Mouse (Mus musculus): Measurements from ENCODE around the gene Cdkal1. TPM values are rescaled to one million over a fixed set of nuclear protein-coding genes. Genes with fewer than 3 reads are reported as not detected.

The Cdkal1 gene
- polyA plus RNA-seq, 1 experiment from 2014 or later = 23.9 TPM

- 74% methylated on average over 3 of the region's 3 CpGs for WGBS
- H3K27me3 ChIP-seq (replicated peaks; ENCODE audit: control insufficient read depth, insufficient read depth, low read length) = no peaks in the 10 kb centered on the region
- H3K36me3 ChIP-seq (ENCODE audit: control insufficient read depth, insufficient read depth, low read length) = no peaks in the 10 kb centered on the region
- H3K9me3 ChIP-seq (replicated peaks; ENCODE audit: control insufficient read depth, low read length) = no peaks in the 10 kb centered on the region
- H3K4me2 ChIP-seq (ENCODE audit: low read length) = no peak overlapping the region
- no peak for DNase-seq (ENCODE audit: low spot score)
- H3K4me3 ChIP-seq (ENCODE audit: low read depth, low read length) = no peak overlapping the region
- no peaks in the 10 kb centered on the region for H3K4me1 ChIP-seq (ENCODE audit: control insufficient read depth, insufficient read depth, low read length)
- no peak for ATAC-seq
- no peak overlapping the region for H3K9ac ChIP-seq (ENCODE audit: low read length)
- no peak overlapping the region for H3K27ac ChIP-seq (ENCODE audit: low read depth, low read length)
Observed at GRCm38 (mm10) chr13:29247800-29248199, 607.7 kb downstream of the Cdkal1 start.

- WGBS = 80% methylated on average over 4 of the region's 4 CpGs
- Histone ChIP-seq H3K36me3 (ENCODE audit: control insufficient read depth, insufficient read depth, low read length) (no peaks in the 10 kb centered on the region), H3K4me2 (ENCODE audit: low read length) (no peak overlapping the region), H3K4me1 (ENCODE audit: control insufficient read depth, insufficient read depth, low read length) (0 out of 2 replicates have a peak, but pooled peaks cover 2% of the 10 kb centered on the region), H3K4me3 (ENCODE audit: low read depth, low read length) (no peak overlapping the region), H3K27me3 (replicated peaks; ENCODE audit: control insufficient read depth, insufficient read depth, low read length) (no peaks in the 10 kb centered on the region), H3K27ac (ENCODE audit: low read depth, low read length) (no peak overlapping the region), H3K9ac (ENCODE audit: low read length) (no peak overlapping the region), H3K9me3 (replicated peaks; ENCODE audit: control insufficient read depth, low read length) (peaks cover 4% of the 10 kb centered on the region)
- ATAC-seq = no peak
- DNase-seq (ENCODE audit: low spot score) = no peak
Observed at GRCm38 (mm10) chr13:29235065-29235464, 620.4 kb downstream of the Cdkal1 start.

- no peak for DNase-seq (ENCODE audit: low spot score)
- no peak for ATAC-seq
- H3K9me3 ChIP-seq (replicated peaks; ENCODE audit: control insufficient read depth, low read length) = peaks cover 4% of the 10 kb centered on the region
Observed at GRCm38 (mm10) chr13:29234442-29234841, 621.0 kb downstream of the Cdkal1 start.

GRCm38 (mm10) chr13:29233970-29234369, 621.5 kb downstream of the Cdkal1 start:
- H3K36me3 ChIP-seq (ENCODE audit: control insufficient read depth, insufficient read depth, low read length) = no peaks in the 10 kb centered on the region
- no peak for DNase-seq (ENCODE audit: low spot score)
- peaks cover 4% of the 10 kb centered on the region for H3K9me3 ChIP-seq (replicated peaks; ENCODE audit: control insufficient read depth, low read length)
- H3K4me3 ChIP-seq (ENCODE audit: low read depth, low read length) = no peak overlapping the region
- no peaks in the 10 kb centered on the region for H3K27me3 ChIP-seq (replicated peaks; ENCODE audit: control insufficient read depth, insufficient read depth, low read length)
- H3K4me2 ChIP-seq (ENCODE audit: low read length) = no peak overlapping the region
- H3K4me1 ChIP-seq (ENCODE audit: control insufficient read depth, insufficient read depth, low read length) = 0 out of 2 replicates have a peak, but pooled peaks cover 2% of the 10 kb centered on the region
- H3K27ac ChIP-seq (ENCODE audit: low read depth, low read length) = no peak overlapping the region
- H3K9ac ChIP-seq (ENCODE audit: low read length) = no peak overlapping the region
- WGBS = 42% methylated on average over 11 of the region's 11 CpGs
- no peak for ATAC-seq

More at GRCm38 (mm10) chr13:29234442-29234841, 621.0 kb downstream of the Cdkal1 start:
- Histone ChIP-seq H3K4me2 (ENCODE audit: low read length) (no peak overlapping the region), H3K27me3 (replicated peaks; ENCODE audit: control insufficient read depth, insufficient read depth, low read length) (no peaks in the 10 kb centered on the region), H3K4me1 (ENCODE audit: control insufficient read depth, insufficient read depth, low read length) (0 out of 2 replicates have a peak, but pooled peaks cover 2% of the 10 kb centered on the region), H3K27ac (ENCODE audit: low read depth, low read length) (no peak overlapping the region), H3K36me3 (ENCODE audit: control insufficient read depth, insufficient read depth, low read length) (no peaks in the 10 kb centered on the region), H3K9ac (ENCODE audit: low read length) (no peak overlapping the region), H3K4me3 (ENCODE audit: low read depth, low read length) (no peak overlapping the region)
- 87% methylated on average over 4 of the region's 4 CpGs for WGBS

GRCm38 (mm10) chr13:29232681-29233080, 622.8 kb downstream of the Cdkal1 start:
- 51% methylated on average over 4 of the region's 4 CpGs for WGBS
- no peak overlapping the region for H3K27ac ChIP-seq (ENCODE audit: low read depth, low read length)
- DNase-seq (ENCODE audit: low spot score) (peak; percentile 65), ATAC-seq (no peak)
- no peak overlapping the region for H3K4me3 ChIP-seq (ENCODE audit: low read depth, low read length)
- no peaks in the 10 kb centered on the region for H3K36me3 ChIP-seq (ENCODE audit: control insufficient read depth, insufficient read depth, low read length)
- H3K4me2 ChIP-seq (ENCODE audit: low read length) = no peak overlapping the region
- H3K9me3 ChIP-seq (replicated peaks; ENCODE audit: control insufficient read depth, low read length) = peaks cover 4% of the 10 kb centered on the region
- no peaks in the 10 kb centered on the region for H3K27me3 ChIP-seq (replicated peaks; ENCODE audit: control insufficient read depth, insufficient read depth, low read length)
- H3K4me1 ChIP-seq (ENCODE audit: control insufficient read depth, insufficient read depth, low read length) = 0 out of 2 replicates have a peak, but pooled peaks cover 2% of the 10 kb centered on the region
- H3K9ac ChIP-seq (ENCODE audit: low read length) = no peak overlapping the region

- ATAC-seq = no peak
- H3K27ac ChIP-seq (ENCODE audit: low read depth, low read length) = no peak overlapping the region
- peaks cover 5% of the 10 kb centered on the region; the same call in 1 of the 2 replicates for H3K4me1 ChIP-seq (ENCODE audit: control insufficient read depth, insufficient read depth, low read length)
- 98% methylated on average over 5 of the region's 5 CpGs for WGBS
- no peak overlapping the region for H3K4me3 ChIP-seq (ENCODE audit: low read depth, low read length)
- H3K36me3 ChIP-seq (ENCODE audit: control insufficient read depth, insufficient read depth, low read length) = no peaks in the 10 kb centered on the region
- no peak for DNase-seq (ENCODE audit: low spot score)
- H3K4me2 ChIP-seq (ENCODE audit: low read length) = no peak overlapping the region
- no peak overlapping the region for H3K9ac ChIP-seq (ENCODE audit: low read length)
- no peaks in the 10 kb centered on the region for H3K27me3 ChIP-seq (replicated peaks; ENCODE audit: control insufficient read depth, insufficient read depth, low read length)
- H3K9me3 ChIP-seq (replicated peaks; ENCODE audit: control insufficient read depth, low read length) = no peaks in the 10 kb centered on the region
Observed at GRCm38 (mm10) chr13:29224815-29225214, 630.7 kb downstream of the Cdkal1 start.

- ATAC-seq = peak; percentile 88
- Histone ChIP-seq H3K4me2 (ENCODE audit: low read length) (no peak overlapping the region), H3K27ac (ENCODE audit: low read depth, low read length) (peak overlapping the region; percentile 75), H3K36me3 (ENCODE audit: control insufficient read depth, insufficient read depth, low read length) (no peaks in the 10 kb centered on the region), H3K4me3 (ENCODE audit: low read depth, low read length) (no peak overlapping the region), H3K9ac (ENCODE audit: low read length) (peak overlapping the region; percentile 38), H3K9me3 (replicated peaks; ENCODE audit: control insufficient read depth, low read length) (no peaks in the 10 kb centered on the region), H3K27me3 (replicated peaks; ENCODE audit: control insufficient read depth, insufficient read depth, low read length) (no peaks in the 10 kb centered on the region), H3K4me1 (ENCODE audit: control insufficient read depth, insufficient read depth, low read length) (peaks cover 5% of the 10 kb centered on the region; the same call in 1 of the 2 replicates)
- peak; percentile 70 for DNase-seq (ENCODE audit: low spot score)
- WGBS = 3% methylated on average over 10 of the region's 10 CpGs
Observed at GRCm38 (mm10) chr13:29222261-29222838, 633.1 kb downstream of the Cdkal1 start.

- Histone ChIP-seq H3K4me2 (ENCODE audit: low read length) (no peak overlapping the region), H3K4me3 (ENCODE audit: low read depth, low read length) (no peak overlapping the region), H3K27ac (ENCODE audit: low read depth, low read length) (no peak overlapping the region), H3K36me3 (ENCODE audit: control insufficient read depth, insufficient read depth, low read length) (no peaks in the 10 kb centered on the region), H3K4me1 (ENCODE audit: control insufficient read depth, insufficient read depth, low read length) (peaks cover 5% of the 10 kb centered on the region; the same call in 1 of the 2 replicates), H3K9ac (ENCODE audit: low read length) (no peak overlapping the region), H3K27me3 (replicated peaks; ENCODE audit: control insufficient read depth, insufficient read depth, low read length) (no peaks in the 10 kb centered on the region), H3K9me3 (replicated peaks; ENCODE audit: control insufficient read depth, low read length) (no peaks in the 10 kb centered on the region)
- 33% methylated on average over 5 of the region's 5 CpGs for WGBS
- DNase-seq (ENCODE audit: low spot score) = peak; percentile 16
- no peak for ATAC-seq
Observed at GRCm38 (mm10) chr13:29221646-29222045, 633.8 kb downstream of the Cdkal1 start.

- Histone ChIP-seq H3K27ac (ENCODE audit: low read depth, low read length) (no peak overlapping the region), H3K9me3 (replicated peaks; ENCODE audit: control insufficient read depth, low read length) (no peaks in the 10 kb centered on the region), H3K4me2 (ENCODE audit: low read length) (no peak overlapping the region), H3K36me3 (ENCODE audit: control insufficient read depth, insufficient read depth, low read length) (no peaks in the 10 kb centered on the region), H3K9ac (ENCODE audit: low read length) (no peak overlapping the region), H3K4me1 (ENCODE audit: control insufficient read depth, insufficient read depth, low read length) (peaks cover 5% of the 10 kb centered on the region; the same call in 1 of the 2 replicates), H3K27me3 (replicated peaks; ENCODE audit: control insufficient read depth, insufficient read depth, low read length) (no peaks in the 10 kb centered on the region), H3K4me3 (ENCODE audit: low read depth, low read length) (no peak overlapping the region)
- ATAC-seq (no peak), DNase-seq (ENCODE audit: low spot score) (no peak)
Observed at GRCm38 (mm10) chr13:29218594-29219230, 636.8 kb downstream of the Cdkal1 start.

All from forebrain, embryonic 14.5 days (tissue).